Mouse (Mus musculus) MEL-GATA-1-ER (cell line): Measurements from ENCODE around the gene Slc43a3.

Source experiments
- DNase-seq: peaks from one replicate; pipeline ENCODE4 v3.0.0-alpha.2; 2012; ENCODE audit warnings: low read depth; ENCODE audit errors: extremely low read depth

The Slc43a3 gene

GRCm38 (mm10) chr2:84937491-84938150 is 1.2 kb downstream of the Slc43a3 start:
- DNase-seq, result peak; percentile 12

DNA sequence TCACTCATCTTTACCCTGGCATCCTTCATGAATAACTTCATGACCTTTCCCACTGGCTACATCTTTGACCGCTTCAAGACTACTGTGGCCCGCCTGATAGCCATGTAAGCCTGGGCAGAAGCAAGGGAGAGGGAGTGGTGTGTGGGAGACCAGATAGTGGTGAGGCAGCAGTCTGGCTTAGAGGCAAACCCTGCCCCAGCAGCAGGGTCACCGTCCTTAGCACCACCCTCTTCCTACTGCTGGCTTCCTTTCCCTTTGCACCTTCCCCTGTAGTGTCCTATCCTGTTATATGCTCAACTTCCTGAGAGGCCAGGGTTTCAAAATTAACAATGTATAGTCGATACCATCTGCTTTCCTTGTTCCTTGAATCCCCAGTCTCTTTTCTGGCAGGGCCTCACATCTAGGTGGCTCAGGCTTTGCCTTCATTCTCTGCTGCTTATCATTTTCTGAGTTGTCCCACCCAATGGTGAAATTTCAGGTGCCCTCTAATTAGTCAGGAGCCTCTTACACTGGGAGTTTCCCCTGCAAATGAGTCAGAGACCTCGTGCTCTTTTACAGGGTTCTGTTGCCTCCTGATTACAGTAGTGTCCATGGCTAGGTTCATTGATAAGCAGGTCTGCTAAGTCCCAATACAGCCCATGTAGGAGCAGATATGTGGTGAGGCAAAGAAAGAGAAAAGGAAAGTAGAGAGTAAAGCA is 2.0 kb downstream of the Slc43a3 start:
- peak; percentile 97 for DNase-seq

DNA sequence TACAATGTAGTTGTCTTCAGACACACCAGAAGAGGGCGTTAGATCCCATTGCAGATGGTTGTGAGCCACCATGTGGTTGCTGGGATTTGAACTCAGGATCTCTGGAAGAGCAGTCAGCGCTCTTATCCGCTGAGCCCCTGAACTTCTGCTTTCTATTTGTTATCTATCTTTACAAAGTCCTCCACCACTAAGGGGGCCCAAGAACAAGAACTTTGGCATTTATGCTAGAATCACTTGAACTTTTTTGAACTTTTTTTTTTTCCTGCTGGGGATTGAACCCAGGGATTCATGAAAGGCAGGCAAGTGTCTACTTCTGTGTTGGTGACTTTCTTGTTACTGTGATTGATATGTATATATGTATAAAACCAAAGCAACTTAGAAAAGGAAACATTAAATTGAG is 2.9 kb downstream of the Slc43a3 start:
- DNase-seq, result peak; percentile 79

- no peak for DNase-seq
Measured at GRCm38 (mm10) chr2:84939711-84940110, 3.3 kb downstream of the Slc43a3 start.

DNA sequence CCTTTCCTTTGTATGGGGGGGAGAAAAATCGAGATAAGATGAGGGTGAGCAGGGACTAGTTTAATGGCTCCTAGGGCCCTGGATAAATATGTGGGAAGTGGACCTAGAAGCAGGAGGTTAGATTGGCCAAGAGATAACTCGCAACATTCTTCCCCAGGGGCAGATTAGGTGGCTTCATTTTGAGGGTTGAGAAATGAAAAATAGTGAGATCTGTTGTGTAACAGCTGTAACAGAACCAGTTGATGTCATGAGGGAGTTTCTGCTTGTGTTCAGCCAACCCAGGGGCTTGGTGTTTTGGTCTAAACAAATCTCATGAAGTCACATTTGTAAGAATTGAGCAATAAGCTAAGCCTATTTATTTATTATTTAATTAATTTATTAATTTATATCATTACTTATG is 5.0 kb downstream of the Slc43a3 start:
- no peak for DNase-seq

DNA sequence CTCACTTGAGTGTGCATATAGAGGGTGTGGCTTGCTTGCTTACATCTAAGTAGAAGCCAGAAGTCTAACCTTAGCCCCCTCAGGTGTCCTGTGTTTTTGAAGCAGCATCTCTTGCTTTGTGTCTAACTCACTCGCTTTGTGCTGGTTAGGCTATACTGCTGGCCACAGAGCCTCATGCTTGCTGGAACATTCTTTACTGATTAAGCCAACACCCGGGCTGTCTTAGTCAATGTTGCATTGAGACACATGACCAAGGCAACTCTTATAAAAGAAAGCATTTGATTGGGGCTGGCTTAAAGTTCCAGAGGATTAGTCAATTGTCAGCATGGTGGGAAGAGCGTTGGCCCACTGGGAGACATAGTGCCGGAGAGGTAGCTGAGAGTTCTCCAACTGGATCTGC is 5.4 kb downstream of the Slc43a3 start:
- no peak for DNase-seq

DNA sequence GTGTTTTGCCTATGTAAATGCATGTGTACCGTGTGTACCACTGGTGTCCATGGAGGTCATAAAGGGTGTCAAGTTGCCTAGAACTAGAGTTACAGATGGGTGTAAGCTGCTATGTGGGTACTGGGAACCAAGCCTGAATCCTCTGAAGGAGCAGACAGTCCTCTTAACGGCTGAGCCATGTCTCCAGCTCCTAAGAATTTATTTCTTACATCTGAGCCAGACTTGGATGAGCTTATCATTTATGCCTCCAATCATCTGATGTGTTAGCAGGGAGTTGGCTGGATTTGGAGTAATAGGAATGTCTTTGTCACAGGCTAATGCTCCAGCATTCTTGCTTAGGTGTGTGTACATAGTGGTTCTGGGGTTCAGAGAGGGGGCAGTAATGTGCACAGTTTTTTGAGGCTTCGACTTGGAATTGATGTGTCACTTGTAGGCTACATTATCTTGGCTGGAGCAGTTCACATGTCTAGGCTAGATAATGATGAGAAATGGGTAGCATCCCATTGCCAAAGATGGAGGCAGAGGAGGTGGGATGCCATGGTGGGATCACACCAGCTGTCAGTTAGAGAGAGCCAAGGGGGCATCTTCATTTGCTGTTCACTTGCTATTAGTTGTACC is 10.9 kb downstream of the Slc43a3 start:
- no peak for DNase-seq

- no peak for DNase-seq
Measured at GRCm38 (mm10) chr2:84948252-84948651, 11.9 kb downstream of the Slc43a3 start.

DNA sequence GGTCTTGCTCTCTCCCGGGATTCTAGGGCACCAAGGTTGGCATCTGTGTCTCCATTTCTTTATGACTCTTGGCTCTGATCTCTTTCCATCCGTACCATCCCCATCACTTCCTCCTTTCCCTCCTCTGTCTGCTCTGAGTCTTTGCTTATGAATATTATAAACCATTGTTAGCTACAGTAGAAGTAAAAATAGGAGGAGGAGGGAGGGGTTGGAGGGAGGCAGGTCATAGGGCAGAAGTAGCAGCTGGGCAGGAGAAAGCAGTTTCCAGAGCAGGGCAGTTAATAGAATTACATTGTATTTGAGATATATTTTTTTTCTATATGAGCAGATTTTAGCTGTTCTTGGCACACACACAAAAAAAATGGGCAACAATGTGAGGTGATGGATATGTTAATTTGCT is 12.3 kb downstream of the Slc43a3 start:
- no peak for DNase-seq

GRCm38 (mm10) chr2:84951027-84951426 is 14.6 kb downstream of the Slc43a3 start:
- no peak for DNase-seq

DNA sequence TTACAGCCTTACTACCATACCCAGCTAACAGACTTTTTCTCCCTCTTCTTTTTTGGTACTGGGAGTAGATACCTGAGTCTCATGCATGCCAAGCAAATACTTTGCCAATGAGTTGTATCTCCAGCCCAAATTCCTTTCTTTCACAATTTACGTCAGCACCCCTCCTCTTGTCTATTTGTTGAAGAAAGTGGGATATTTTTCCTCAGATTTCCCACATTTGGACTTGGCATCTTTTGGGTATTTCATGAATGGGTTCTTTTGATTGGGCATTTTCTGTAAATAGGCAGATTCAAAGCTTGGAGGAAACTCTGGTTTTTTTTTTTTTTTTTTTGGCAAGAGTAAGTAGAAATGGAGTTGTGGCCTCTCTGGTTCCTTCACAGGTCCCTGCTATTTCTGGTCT is 15.9 kb downstream of the Slc43a3 start:
- no peak for DNase-seq

GRCm38 (mm10) chr2:84952693-84953092 is 16.3 kb downstream of the Slc43a3 start:
- no peak for DNase-seq

DNA sequence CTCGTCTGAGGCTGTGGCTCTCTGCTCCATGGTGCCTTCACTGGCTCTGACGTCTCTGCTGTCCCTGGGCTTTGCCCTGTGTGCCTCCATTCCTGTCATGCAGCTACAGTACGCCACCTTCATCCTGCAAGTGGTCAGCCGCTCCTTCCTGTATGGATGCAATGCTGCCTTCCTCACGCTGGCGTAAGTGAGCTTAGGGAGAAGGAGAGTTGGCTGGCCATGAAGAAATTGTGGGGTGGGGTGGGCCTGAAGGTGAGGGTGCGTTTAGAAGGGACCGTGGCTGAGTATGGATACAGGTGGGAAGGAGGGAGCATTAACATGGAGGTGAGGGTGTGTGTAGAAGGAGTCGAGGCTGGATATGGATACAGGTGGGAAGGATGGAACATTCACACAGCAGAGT is 19.1 kb downstream of the Slc43a3 start:
- no peak for DNase-seq

GRCm38 (mm10) chr2:84956274-84956673 is 19.9 kb downstream of the Slc43a3 start:
- no peak for DNase-seq

DNA sequence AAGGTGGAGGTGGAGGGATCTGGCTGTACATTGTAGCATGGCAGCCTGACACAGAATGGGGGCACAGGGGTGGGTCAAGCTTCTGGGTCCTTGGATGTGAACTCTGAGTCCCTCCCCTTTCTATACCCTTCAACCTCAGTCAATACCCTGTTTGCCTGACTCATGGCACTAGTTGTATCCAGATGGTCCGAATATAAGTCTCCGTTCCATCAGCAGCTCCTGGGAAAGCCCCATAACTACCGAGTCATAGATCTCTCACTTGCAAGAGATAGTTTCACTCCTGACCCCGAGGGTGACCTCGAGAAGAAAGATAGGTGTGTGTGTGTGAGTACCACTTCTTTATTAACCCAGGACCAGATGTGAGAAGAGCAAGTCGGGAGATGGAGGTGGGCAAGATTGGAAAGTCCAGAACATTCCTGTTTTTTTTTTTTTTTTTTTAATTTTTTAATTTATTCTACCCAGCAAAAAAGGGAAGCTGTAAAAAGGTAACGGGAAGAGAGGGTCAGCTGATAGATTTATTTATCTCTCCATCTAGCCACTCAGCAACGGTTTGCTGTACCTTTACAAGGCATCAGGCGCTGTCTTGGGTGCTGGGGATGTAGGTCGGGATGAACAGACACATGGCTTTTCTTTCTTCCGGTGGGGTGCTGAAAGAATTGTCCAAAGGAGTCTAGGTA is 22.3 kb downstream of the Slc43a3 start:
- DNase-seq, result no peak

DNA sequence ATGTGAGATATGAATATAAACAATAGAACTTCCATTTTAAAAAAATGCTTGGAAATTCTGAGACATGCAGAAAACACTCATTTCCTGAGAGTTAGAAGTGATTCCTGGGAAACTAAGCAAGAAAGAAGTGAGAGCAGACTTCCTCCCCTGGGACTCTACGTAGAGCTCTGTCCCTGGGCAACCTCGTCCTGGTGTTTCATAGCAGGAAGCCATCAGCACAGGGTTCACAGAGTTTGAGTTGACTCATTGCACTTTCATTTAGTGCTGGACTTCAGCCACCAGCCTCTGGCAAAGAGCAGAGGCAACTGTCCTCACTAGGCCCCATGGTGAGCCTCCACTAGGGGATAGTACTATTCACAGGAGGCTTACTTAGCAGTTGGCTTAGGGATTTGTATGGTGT is 24.9 kb downstream of the Slc43a3 start:
- DNase-seq, result no peak

GRCm38 (mm10) chr2:84961901-84962300 is 25.5 kb downstream of the Slc43a3 start:
- no peak for DNase-seq

GRCm38 (mm10) chr2:84962906-84963507 is 26.6 kb downstream of the Slc43a3 start:
- no peak for DNase-seq

GRCm38 (mm10) chr2:84964111-84964801 is 27.9 kb downstream of the Slc43a3 start:
- no peak for DNase-seq

DNA sequence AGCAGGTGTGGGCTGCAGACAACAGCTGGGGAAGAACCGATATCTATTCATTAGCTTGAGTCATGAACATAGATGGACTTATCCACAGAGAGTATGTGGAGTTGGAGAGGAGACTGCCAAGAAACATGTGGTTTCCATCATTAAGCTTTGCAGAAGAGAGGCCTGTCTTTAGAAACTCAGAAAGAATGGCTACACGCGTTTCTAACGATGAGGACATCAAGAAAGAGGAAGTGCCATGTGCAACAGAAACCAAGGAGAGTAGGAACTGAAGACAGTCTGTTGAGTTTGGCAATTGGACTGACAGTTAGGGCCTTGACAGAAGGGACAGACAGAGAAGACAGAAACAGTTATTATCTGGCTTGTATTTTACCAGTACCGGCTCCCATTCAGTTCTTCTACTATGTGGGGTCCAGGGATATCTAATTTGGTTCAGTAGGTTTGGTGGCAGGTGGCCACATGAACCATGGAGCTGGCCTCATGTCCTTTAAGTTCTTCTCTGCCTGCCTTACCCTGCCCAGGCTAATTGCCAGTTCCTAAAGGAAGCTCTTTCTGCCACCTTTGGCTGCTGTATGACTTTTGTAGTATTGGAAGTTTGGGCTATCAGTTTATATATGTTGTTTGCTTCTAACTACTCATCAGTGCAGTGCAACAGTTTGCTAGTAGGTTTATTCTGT is 31.1 kb downstream of the Slc43a3 start:
- peak; percentile 73 for DNase-seq

DNA sequence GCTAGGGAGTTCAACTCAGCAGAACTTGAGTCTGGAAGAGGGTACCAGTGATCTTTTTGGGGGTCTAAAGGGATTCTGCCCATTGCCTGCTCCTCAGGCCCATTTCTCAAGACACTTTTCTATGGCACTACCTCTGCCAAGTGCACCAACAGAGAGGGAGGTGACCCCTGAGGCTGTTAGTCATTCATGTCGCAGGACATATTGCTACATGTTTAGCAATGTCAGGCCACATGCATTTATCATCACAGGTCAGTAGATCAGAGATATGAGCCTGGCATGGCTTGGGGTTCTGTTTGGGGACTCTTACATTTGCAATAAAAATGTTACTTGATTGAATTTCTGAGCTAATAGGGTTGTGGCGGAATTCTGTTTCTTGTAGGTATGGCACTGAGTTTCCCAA is 39.2 kb downstream of the Slc43a3 start:
- no peak for DNase-seq
